Mouse (Mus musculus) G1E (cell line): ENCODE measurements around the gene Adarb1.

Source experiments
- CTCF ChIP-seq: IDR thresholded peaks from 2 replicates; pipeline ENCODE4 v1.5.1; 2012; ENCODE audit warnings: low read depth, low read length, inconsistent platforms, mixed read lengths
- GATA1 ChIP-seq: IDR thresholded peaks from 2 replicates; pipeline ENCODE4 v1.6.1; 2012; ENCODE audit warnings: borderline replicate concordance, low read length, inconsistent platforms, mixed read lengths
- GATA2 ChIP-seq: IDR thresholded peaks from 2 replicates; pipeline ENCODE4 v1.6.1; 2012; ENCODE audit warnings: low read depth, low read length, inconsistent platforms, borderline replicate concordance
- POLR2AphosphoS5 ChIP-seq: IDR thresholded peaks from 2 replicates; pipeline ENCODE4 v1.6.1; 2012; ENCODE audit warnings: low read depth, low read length, inconsistent platforms; ENCODE audit not compliant: insufficient replicate concordance
- TAL1 ChIP-seq: conservative IDR thresholded peaks from 2 replicates; pipeline ENCODE4 v1.6.1; 2012; ENCODE audit warnings: low read depth, low read length, inconsistent platforms, mixed read lengths

- TF ChIP-seq CTCF, result no peak
- no peak for TF ChIP-seq GATA1
- TF ChIP-seq TAL1, result no peak
- TF ChIP-seq GATA2, result no peak
- no peak for TF ChIP-seq POLR2AphosphoS5
Observed at GRCm38 (mm10) chr10:77321611-77322010, 96.5 kb downstream of the Adarb1 start.
